Mouse (Mus musculus): ENCODE measurements around the gene Prdm2.

The Prdm2 gene

GRCm38 (mm10) chr4:143071791-143072190 lies 141.0 kb downstream of the Prdm2 start:
- Histone ChIP-seq H3K9me3 (ENCODE audit: low read length) (no peaks in the 10 kb centered on the region), H3K4me3 (replicated peaks; ENCODE audit: low read length) (no peak overlapping the region)

GRCm38 (mm10) chr4:143067006-143067405 lies 145.8 kb downstream of the Prdm2 start:
- H3K36me3 ChIP-seq (ENCODE audit: insufficient read depth, low read length) = no peaks in the 10 kb centered on the region
- no peak overlapping the region for H3K4me3 ChIP-seq (replicated peaks; ENCODE audit: low read length)
- H3K4me1 ChIP-seq (replicated peaks; ENCODE audit: low read depth, low read length) = no peaks in the 10 kb centered on the region
- H3K27me3 ChIP-seq (ENCODE audit: insufficient read depth, low read length) = 0 out of 2 replicates have a peak, but pooled peaks cover 3% of the 10 kb centered on the region
- no peaks in the 10 kb centered on the region for H3K9me3 ChIP-seq (ENCODE audit: low read length)
- TF ChIP-seq NANOG (IDR thresholded peaks at IDR 0.05; ENCODE audit: borderline replicate concordance, low read length) (no peak), CTCF (conservative IDR thresholded peaks at IDR 0.05; ENCODE audit: low read length) (no peak), POU5F1 (IDR thresholded peaks at IDR 0.05; ENCODE audit: borderline replicate concordance, low read length) (no peak)

More at GRCm38 (mm10) chr4:143071791-143072190, 141.0 kb downstream of the Prdm2 start:
- Histone ChIP-seq H3K36me3 (ENCODE audit: insufficient read depth, low read length) (no peaks in the 10 kb centered on the region), H3K4me1 (replicated peaks; ENCODE audit: low read depth, low read length) (peaks cover 10% of the 10 kb centered on the region), H3K27me3 (ENCODE audit: insufficient read depth, low read length) (peaks cover 24% of the 10 kb centered on the region)
- TF ChIP-seq NANOG (IDR thresholded peaks at IDR 0.05; ENCODE audit: borderline replicate concordance, low read length) (no peak), CTCF (conservative IDR thresholded peaks at IDR 0.05; ENCODE audit: low read length) (no peak), POU5F1 (IDR thresholded peaks at IDR 0.05; ENCODE audit: borderline replicate concordance, low read length) (no peak)

DNA sequence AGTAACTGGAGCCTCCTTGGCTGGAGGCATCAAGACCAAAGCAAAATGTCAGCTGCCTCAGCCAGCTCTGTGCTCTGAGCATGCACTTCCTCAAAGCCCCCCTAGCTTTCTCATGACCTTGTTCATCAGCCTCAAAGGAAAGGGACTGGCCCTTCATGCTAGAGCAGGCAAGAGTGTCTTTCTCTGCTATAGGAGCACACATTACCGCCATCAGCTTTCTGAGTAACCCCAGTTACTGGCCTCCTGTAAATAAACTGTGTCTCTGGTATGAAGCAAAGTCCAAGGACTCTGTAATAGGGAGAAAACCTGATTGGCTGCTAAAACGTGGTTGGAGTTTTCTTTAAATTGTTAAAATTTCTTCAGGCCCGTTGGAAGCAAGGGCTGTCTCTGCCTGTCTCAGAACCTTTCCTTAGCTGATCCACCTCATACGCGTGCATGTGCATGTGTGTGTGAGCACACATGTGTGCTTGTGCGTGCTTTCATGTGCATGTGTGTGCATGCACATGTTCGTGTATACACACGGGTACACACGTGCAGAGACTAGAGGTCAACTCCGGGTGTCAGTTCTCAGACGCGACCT lies 153.9 kb downstream of the Prdm2 start:
- no peak overlapping the region for H3K4me3 ChIP-seq (replicated peaks; ENCODE audit: low read length)
- H3K9me3 ChIP-seq (ENCODE audit: low read length) = no peaks in the 10 kb centered on the region
- H3K36me3 ChIP-seq (ENCODE audit: insufficient read depth, low read length) = no peaks in the 10 kb centered on the region
- TF ChIP-seq NANOG (IDR thresholded peaks at IDR 0.05; ENCODE audit: borderline replicate concordance, low read length) (no peak), CTCF (conservative IDR thresholded peaks at IDR 0.05; ENCODE audit: low read length) (no peak), POU5F1 (IDR thresholded peaks at IDR 0.05; ENCODE audit: borderline replicate concordance, low read length) (no peak)
- no peaks in the 10 kb centered on the region for H3K4me1 ChIP-seq (replicated peaks; ENCODE audit: low read depth, low read length)
- 0 out of 2 replicates have a peak, but pooled peaks cover 4% of the 10 kb centered on the region for H3K27me3 ChIP-seq (ENCODE audit: insufficient read depth, low read length)
